Mouse (Mus musculus): ENCODE measurements around the gene Fgf15. TPM values are rescaled to one million over a fixed set of nuclear protein-coding genes. Genes with fewer than 3 reads are reported as not detected.

The Fgf15 gene
- 0.07 and 0.14 TPM in 2 replicates for polyA plus RNA-seq (2015; fragmentation: Nextera tagmentation; extraction: Ambion mirVana)

GRCm38 (mm10) chr7:144896294-144897218, at the start of gene Fgf15:
Gene Fgf15, plus strand, starts transcription at chr7:144896531.
- 1% methylated on average over 65 of the region's 65 CpGs for WGBS (ENCODE audit: insufficient replicate concordance)
- Histone ChIP-seq H3K9ac (peak within 1 kb of the TSS; percentile 23; the same call in 1 of the 2 replicates), H3K27me3 (peaks cover 83% of the 10 kb centered on the region), H3K4me3 (replicated peaks) (peak within 1 kb of the TSS; percentile 52), H3K4me1 (replicated peaks) (peaks cover 33% of the 10 kb centered on the region), H3K27ac (no peak within 1 kb of the TSS), H3K36me3 (no peaks in the 10 kb centered on the region), H3K9me3 (replicated peaks) (no peaks in the 10 kb centered on the region), H3K4me2 (peak within 1 kb of the TSS; percentile 74)
- ATAC-seq (ENCODE audit: low read depth) (0 out of 2 replicates have a peak, but pooled peaks have one; percentile 39), DNase-seq (no peak)

GRCm38 (mm10) chr7:144847067-144847466, 49.3 kb upstream of the Fgf15 start, which contains the start of gene Fgf4:
Gene Fgf4, plus strand, starts transcription at chr7:144847367.
- DNase-seq (no peak), ATAC-seq (ENCODE audit: low read depth) (no peak)
- H3K4me3 ChIP-seq (replicated peaks): no peak within 1 kb of the TSS
- no peak within 1 kb of the TSS for H3K9ac ChIP-seq
- H3K36me3 ChIP-seq: no peaks in the 10 kb centered on the region
- no peak within 1 kb of the TSS for H3K4me2 ChIP-seq
- H3K4me1 ChIP-seq (replicated peaks): no peaks in the 10 kb centered on the region
- H3K9me3 ChIP-seq (replicated peaks): no peaks in the 10 kb centered on the region
- H3K27ac ChIP-seq: no peak within 1 kb of the TSS
- peaks cover 41% of the 10 kb centered on the region for H3K27me3 ChIP-seq

- 28% methylated on average over 3 of the region's 3 CpGs for WGBS (ENCODE audit: insufficient replicate concordance)
- Histone ChIP-seq H3K36me3 (no peaks in the 10 kb centered on the region), H3K9ac (no peak overlapping the region), H3K27ac (no peak overlapping the region), H3K4me3 (replicated peaks) (no peak overlapping the region), H3K27me3 (peaks cover 47% of the 10 kb centered on the region), H3K4me2 (no peak overlapping the region), H3K4me1 (replicated peaks) (no peaks in the 10 kb centered on the region), H3K9me3 (replicated peaks) (no peaks in the 10 kb centered on the region)
- DNase-seq (no peak), ATAC-seq (ENCODE audit: low read depth) (no peak)
Measured at GRCm38 (mm10) chr7:144851321-144851720, 45.0 kb upstream of the Fgf15 start.

- H3K4me3 ChIP-seq (replicated peaks): no peak overlapping the region
- H3K27me3 ChIP-seq: peaks cover 66% of the 10 kb centered on the region
- 37% methylated on average over 3 of the region's 3 CpGs for WGBS (ENCODE audit: insufficient replicate concordance)
- no peaks in the 10 kb centered on the region for H3K36me3 ChIP-seq
- H3K27ac ChIP-seq: no peak overlapping the region
- DNase-seq: no peak
- H3K4me2 ChIP-seq: no peak overlapping the region
- H3K9me3 ChIP-seq (replicated peaks): no peaks in the 10 kb centered on the region
- ATAC-seq (ENCODE audit: low read depth): no peak
- no peak overlapping the region for H3K9ac ChIP-seq
- no peaks in the 10 kb centered on the region for H3K4me1 ChIP-seq (replicated peaks)
Measured at GRCm38 (mm10) chr7:144854966-144855365, 41.4 kb upstream of the Fgf15 start.

- ATAC-seq (ENCODE audit: low read depth): no peak
- H3K4me2 ChIP-seq: no peak overlapping the region
- no peaks in the 10 kb centered on the region for H3K36me3 ChIP-seq
- H3K9me3 ChIP-seq (replicated peaks): no peaks in the 10 kb centered on the region
- no peaks in the 10 kb centered on the region for H3K4me1 ChIP-seq (replicated peaks)
- no peak for DNase-seq
- H3K4me3 ChIP-seq (replicated peaks): no peak overlapping the region
- H3K27me3 ChIP-seq: peaks cover 76% of the 10 kb centered on the region
- H3K9ac ChIP-seq: no peak overlapping the region
- no peak overlapping the region for H3K27ac ChIP-seq
- WGBS (ENCODE audit: insufficient replicate concordance): 63% methylated on average over 7 of the region's 7 CpGs
Measured at GRCm38 (mm10) chr7:144857158-144857557, 39.2 kb upstream of the Fgf15 start.

GRCm38 (mm10) chr7:144857826-144858342, 38.4 kb upstream of the Fgf15 start:
- H3K27me3 ChIP-seq: peaks cover 81% of the 10 kb centered on the region
- H3K4me3 ChIP-seq (replicated peaks): no peak overlapping the region
- no peak overlapping the region for H3K27ac ChIP-seq
- 63% methylated on average over 3 of the region's 3 CpGs for WGBS (ENCODE audit: insufficient replicate concordance)
- ATAC-seq (ENCODE audit: low read depth) (no peak), DNase-seq (no peak)
- H3K4me1 ChIP-seq (replicated peaks): no peaks in the 10 kb centered on the region
- H3K36me3 ChIP-seq: no peaks in the 10 kb centered on the region
- H3K9ac ChIP-seq: no peak overlapping the region
- no peaks in the 10 kb centered on the region for H3K9me3 ChIP-seq (replicated peaks)
- H3K4me2 ChIP-seq: no peak overlapping the region

- DNase-seq (no peak), ATAC-seq (ENCODE audit: low read depth) (no peak)
- Histone ChIP-seq H3K9ac (no peak overlapping the region), H3K9me3 (replicated peaks) (no peaks in the 10 kb centered on the region), H3K4me1 (replicated peaks) (no peaks in the 10 kb centered on the region), H3K4me2 (no peak overlapping the region), H3K27me3 (peaks cover 85% of the 10 kb centered on the region), H3K27ac (no peak overlapping the region), H3K4me3 (replicated peaks) (no peak overlapping the region), H3K36me3 (no peaks in the 10 kb centered on the region)
- WGBS (ENCODE audit: insufficient replicate concordance): 92% methylated on average over 1 of the region's 1 CpGs
Measured at GRCm38 (mm10) chr7:144858702-144859101, 37.6 kb upstream of the Fgf15 start.

- Histone ChIP-seq H3K4me2 (no peak overlapping the region), H3K36me3 (no peaks in the 10 kb centered on the region), H3K9ac (no peak overlapping the region), H3K27ac (no peak overlapping the region), H3K4me1 (replicated peaks) (no peaks in the 10 kb centered on the region), H3K27me3 (peaks cover 87% of the 10 kb centered on the region), H3K9me3 (replicated peaks) (no peaks in the 10 kb centered on the region), H3K4me3 (replicated peaks) (no peak overlapping the region)
- no peak for ATAC-seq (ENCODE audit: low read depth)
- DNase-seq: no peak
- 2% methylated on average over 72 of the region's 72 CpGs for WGBS (ENCODE audit: insufficient replicate concordance)
Measured at GRCm38 (mm10) chr7:144861056-144861768, 35.1 kb upstream of the Fgf15 start.

GRCm38 (mm10) chr7:144861769-144862070, 34.6 kb upstream of the Fgf15 start:
- no peak overlapping the region for H3K4me2 ChIP-seq
- no peak overlapping the region for H3K4me3 ChIP-seq (replicated peaks)

GRCm38 (mm10) chr7:144862126-144862525, 34.2 kb upstream of the Fgf15 start:
- Histone ChIP-seq H3K27ac (no peak overlapping the region), H3K4me3 (replicated peaks) (no peak overlapping the region), H3K27me3 (peaks cover 95% of the 10 kb centered on the region), H3K36me3 (no peaks in the 10 kb centered on the region), H3K4me1 (replicated peaks) (no peaks in the 10 kb centered on the region), H3K9ac (no peak overlapping the region), H3K4me2 (no peak overlapping the region), H3K9me3 (replicated peaks) (no peaks in the 10 kb centered on the region)
- DNase-seq: no peak
- ATAC-seq (ENCODE audit: low read depth): no peak
- 2% methylated on average over 15 of the region's 15 CpGs for WGBS (ENCODE audit: insufficient replicate concordance)

More at GRCm38 (mm10) chr7:144861769-144862070, 34.6 kb upstream of the Fgf15 start:
- DNase-seq (no peak), ATAC-seq (ENCODE audit: low read depth) (no peak; the same call in 1 of the 2 replicates)
- Histone ChIP-seq H3K36me3 (no peaks in the 10 kb centered on the region), H3K27ac (no peak overlapping the region), H3K9me3 (replicated peaks) (no peaks in the 10 kb centered on the region), H3K27me3 (peaks cover 92% of the 10 kb centered on the region), H3K4me1 (replicated peaks) (no peaks in the 10 kb centered on the region), H3K9ac (no peak overlapping the region)
- 1% methylated on average over 28 of the region's 28 CpGs for WGBS (ENCODE audit: insufficient replicate concordance)

GRCm38 (mm10) chr7:144862712-144863111, 33.6 kb upstream of the Fgf15 start:
- H3K9me3 ChIP-seq (replicated peaks): no peaks in the 10 kb centered on the region
- H3K36me3 ChIP-seq: no peaks in the 10 kb centered on the region
- no peak overlapping the region for H3K4me3 ChIP-seq (replicated peaks)
- H3K4me1 ChIP-seq (replicated peaks): no peaks in the 10 kb centered on the region
- no peak overlapping the region for H3K9ac ChIP-seq
- DNase-seq: no peak
- H3K27me3 ChIP-seq: peaks cover 96% of the 10 kb centered on the region
- no peak for ATAC-seq (ENCODE audit: low read depth)
- H3K27ac ChIP-seq: no peak overlapping the region
- WGBS (ENCODE audit: insufficient replicate concordance): 3% methylated on average over 18 of the region's 18 CpGs
- H3K4me2 ChIP-seq: no peak overlapping the region

All from liver, embryonic 13.5 days (tissue).